Mouse (Mus musculus) mammary gland, adult 2 months (tissue): ENCODE measurements around the gene Grb2. TPM values are rescaled to one million over a fixed set of nuclear protein-coding genes. Genes with fewer than 3 reads are reported as not detected.

Experiments used
- polyA plus RNA-seq: library from polyadenylated mRNA; depleted of rRNA; stranded (reverse); fragments of >200 nt; gene quantifications from 2 replicates; pipeline ENCODE4 v1.2.3, GENCODE M21; 2012; ENCODE audit warnings: low replicate concordance; rRNA removed

Grb2 gene
- polyA plus RNA-seq, result 47.1 and 53.9 TPM in 2 replicates

GRCm38 (mm10) chr11:115708209-115708876 lies at the start of gene Grb2:
Grb2 (minus strand) TSS chr11:115708597.

DNA sequence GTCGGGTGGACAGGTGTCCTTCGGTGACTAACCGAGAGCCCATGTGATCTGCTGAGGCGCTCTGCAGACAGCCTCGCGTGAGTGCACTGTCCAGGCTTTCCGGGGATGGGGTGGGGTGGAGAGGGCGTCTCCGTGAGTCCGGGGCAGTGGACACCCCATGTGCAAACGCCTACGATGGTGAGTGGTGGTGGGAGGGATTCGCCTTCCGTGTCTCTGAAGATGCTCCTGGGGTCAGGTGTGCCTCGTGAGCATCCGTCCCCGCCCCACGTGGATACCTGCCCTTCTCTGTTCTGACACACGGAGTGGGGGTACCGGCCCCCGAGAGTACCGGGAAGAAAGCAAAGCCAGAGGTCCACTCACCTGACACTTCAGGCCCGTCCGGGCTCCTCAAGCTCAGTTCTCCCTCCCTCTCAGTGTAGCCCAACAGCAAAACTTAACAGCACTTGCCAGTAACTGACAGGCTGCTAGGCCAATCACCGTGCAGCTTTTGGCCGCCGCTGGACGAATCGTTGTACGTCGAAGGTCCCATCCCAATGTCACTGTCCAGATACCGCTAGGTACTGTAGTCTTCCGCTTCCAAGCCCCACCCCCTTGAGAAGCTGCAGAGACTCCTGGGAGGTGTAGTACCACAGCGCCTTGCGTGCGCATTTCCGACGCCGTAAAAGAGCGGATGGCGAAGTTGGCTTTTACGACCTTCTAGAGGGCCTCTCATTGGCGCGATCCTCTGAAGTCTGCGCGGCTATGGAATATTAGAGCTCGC lies 80.5 kb downstream of the Grb2 start, which contains the start of gene Slc25a19:
TSS of gene Slc25a19 (minus strand) at position 591 of the 760 bp plus-strand sequence.

DNA sequence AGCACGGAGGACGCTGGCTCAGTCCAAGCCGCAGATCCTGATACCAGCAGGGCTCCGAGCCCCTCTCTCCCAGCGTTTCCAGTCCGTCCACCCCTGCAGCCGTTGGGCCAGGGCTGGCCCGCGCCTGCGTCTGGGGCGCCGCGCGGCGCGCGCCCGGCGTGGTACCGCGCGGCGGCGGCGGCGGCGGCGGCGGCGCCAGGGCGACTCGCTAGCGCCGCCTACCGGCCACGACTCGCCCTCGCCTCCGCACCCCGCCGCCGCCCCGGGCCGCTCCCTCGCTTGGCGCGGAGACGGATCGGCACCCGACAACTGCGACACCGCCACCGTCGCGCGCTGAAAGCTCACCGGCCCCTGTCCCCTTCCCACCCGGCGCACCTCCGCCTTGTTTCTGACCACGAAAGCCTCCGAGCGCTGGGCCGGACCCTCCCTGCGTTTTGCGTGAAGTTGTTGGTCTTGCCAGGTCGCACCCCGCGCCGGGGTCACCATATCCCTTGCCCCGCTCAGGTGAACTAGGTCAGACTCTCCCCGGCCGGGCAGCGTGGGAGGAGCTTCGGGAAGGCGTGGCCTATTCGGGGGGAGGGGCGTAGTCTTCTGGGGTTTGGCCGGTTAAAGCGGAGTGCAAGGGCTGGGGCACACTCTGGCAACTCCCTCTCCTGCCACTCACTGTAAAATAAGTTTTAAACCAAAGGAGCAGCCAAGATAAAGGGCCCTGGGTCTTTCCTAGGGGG lies 95.8 kb downstream of the Grb2 start, which contains the start of gene Mif4gd:
TSS of gene Mif4gd (minus strand) at position 560 of the 728 bp plus-strand sequence.

DNA sequence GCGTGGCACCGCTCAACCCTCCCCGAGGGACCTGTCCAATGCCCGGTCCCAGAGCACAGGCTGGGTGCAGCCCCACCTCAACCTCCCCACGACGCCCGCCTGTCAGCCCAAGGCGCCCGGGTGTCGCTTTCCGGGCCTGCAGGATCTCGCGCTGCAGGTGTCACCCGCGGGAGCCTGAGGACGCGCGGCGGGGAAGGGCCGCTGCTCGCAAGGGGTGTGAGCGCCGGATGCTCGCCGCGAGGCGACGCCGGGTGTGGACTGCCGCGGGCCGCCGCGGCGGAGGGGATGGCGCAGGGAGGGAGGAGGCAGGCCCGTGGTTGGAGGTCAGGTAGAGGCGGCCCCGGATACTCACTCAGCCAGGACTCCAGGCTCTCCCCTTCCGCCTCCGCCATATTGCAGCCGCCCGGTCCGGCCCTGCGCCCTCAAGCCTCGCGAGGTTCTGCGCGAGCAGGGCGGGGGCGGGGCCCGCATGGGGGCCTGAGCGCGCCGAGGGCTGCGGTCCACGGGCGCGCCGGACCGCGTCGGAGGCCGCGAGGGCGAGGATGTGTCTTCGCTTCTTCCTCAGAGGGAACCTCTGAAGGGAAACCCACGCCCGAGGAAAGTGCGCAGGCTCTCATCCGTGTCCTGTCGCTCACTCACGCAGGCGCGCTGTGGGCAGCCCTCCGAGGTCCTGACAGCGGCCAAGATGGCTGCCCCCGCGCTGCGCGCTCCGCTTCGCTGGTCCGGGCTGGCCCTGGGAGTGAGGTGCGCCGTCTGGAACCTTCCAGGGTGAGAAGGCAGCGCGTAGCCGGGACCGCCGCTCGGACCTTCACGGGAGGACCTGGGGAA lies 104.7 kb downstream of the Grb2 start, which contains the start of the genes Mrps7 and Gga3:
TSS of gene Mrps7 (plus strand) at position 450 of the 828 bp plus-strand sequence.
TSS of gene Gga3 (minus strand) at position 576 of the 828 bp plus-strand sequence.

Other genes with a start within 250 kb of the Grb2 start
- gene Slc16a5, start 246.1 kb downstream of the Grb2 start, polyA plus RNA-seq, result 5.7 and 10.6 TPM in 2 replicates
- gene Armc7, start 232.9 kb downstream of the Grb2 start, polyA plus RNA-seq, result 11.8 and 44.6 TPM in 2 replicates
- 41.8 and 67.1 TPM in 2 replicates for gene Nt5c, start 216.7 kb downstream of the Grb2 start, polyA plus RNA-seq
- 216 and 221 TPM in 2 replicates for gene Jpt1, start 194.2 kb downstream of the Grb2 start, polyA plus RNA-seq
- 32.4 and 64.1 TPM in 2 replicates for gene Sumo2, start 172.3 kb downstream of the Grb2 start, polyA plus RNA-seq
- 30.2 and 65.1 TPM in 2 replicates for gene Nup85, start 144.2 kb downstream of the Grb2 start, polyA plus RNA-seq
- 24.3 and 26.8 TPM in 2 replicates for gene Mrps7, start 104.7 kb downstream of the Grb2 start, polyA plus RNA-seq
- 34.7 and 39.4 TPM in 2 replicates for gene Gga3, start 104.5 kb downstream of the Grb2 start, polyA plus RNA-seq
- 164 and 226 TPM in 2 replicates for gene Mif4gd, start 95.6 kb downstream of the Grb2 start, polyA plus RNA-seq
- 176 and 234 TPM in 2 replicates for gene Slc25a19, start 80.3 kb downstream of the Grb2 start, polyA plus RNA-seq
- gene Tmem94, start 56.8 kb upstream of the Grb2 start, polyA plus RNA-seq, result 76.6 and 78.5 TPM in 2 replicates
- 34.2 and 44.3 TPM in 2 replicates for gene Caskin2, start 105.0 kb upstream of the Grb2 start, polyA plus RNA-seq
- 20.2 and 34.5 TPM in 2 replicates for gene Tsen54, start 106.1 kb upstream of the Grb2 start, polyA plus RNA-seq
- 24.4 and 36.6 TPM in 2 replicates for gene Llgl2, start 115.5 kb upstream of the Grb2 start, polyA plus RNA-seq
- 0.14 and 0.32 TPM in 2 replicates for gene Myo15b, start 149.8 kb upstream of the Grb2 start, polyA plus RNA-seq
- 3.0 and 3.3 TPM in 2 replicates for gene Smim5, start 191.4 kb upstream of the Grb2 start, polyA plus RNA-seq
- not detected in 2 replicates for gene Smim6, start 203.4 kb upstream of the Grb2 start, polyA plus RNA-seq
- 24.7 and 26.8 TPM in 2 replicates for gene Sap30bp, start 224.7 kb upstream of the Grb2 start, polyA plus RNA-seq
- 23.9 TPM in 2 replicates for gene Recql5, start 224.9 kb upstream of the Grb2 start, polyA plus RNA-seq